Mouse (Mus musculus): ENCODE results near the gene Zfp536. TPM values are rescaled to one million over a fixed set of nuclear protein-coding genes. Genes with fewer than 3 reads are reported as not detected.

The Zfp536 gene
- polyA plus RNA-seq, 1 experiment = 0.81 TPM

DNA sequence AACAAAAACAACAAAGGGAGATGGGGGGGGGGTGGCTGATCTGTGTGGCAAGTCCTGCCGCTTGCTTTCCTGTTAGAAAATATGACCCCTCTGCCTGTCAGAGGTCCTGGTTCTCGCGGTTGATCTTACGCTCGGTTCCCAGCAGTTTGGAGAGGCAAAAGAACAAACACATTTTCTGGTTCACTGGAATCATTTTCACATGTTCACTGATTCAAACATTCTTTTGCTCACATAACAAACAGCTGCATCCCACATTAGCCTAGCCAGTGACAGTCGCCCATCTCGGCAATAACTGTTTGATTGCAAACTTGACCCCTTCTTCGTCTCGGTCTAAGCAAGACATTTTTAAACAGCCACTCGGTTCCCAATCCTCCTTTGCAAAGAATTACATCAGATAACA, 208.8 kb downstream of the Zfp536 start:
- Histone ChIP-seq H3K4me3 (ENCODE audit: low read depth, low read length) (no peak overlapping the region), H3K27me3 (ENCODE audit: control insufficient read depth, insufficient read depth, low read length) (no peaks in the 10 kb centered on the region), H3K36me3 (ENCODE audit: control insufficient read depth, insufficient read depth, low read length) (no peaks in the 10 kb centered on the region), H3K27ac (ENCODE audit: insufficient read depth, low read depth, low read length) (no peak overlapping the region), H3K4me1 (ENCODE audit: control insufficient read depth, insufficient read depth, insufficient read length, low read length) (0 out of 2 replicates have a peak, but pooled peaks cover 2% of the 10 kb centered on the region)
- WGBS = 60% methylated on average over 10 of the region's 10 CpGs
- TF ChIP-seq POLR2A (IDR thresholded peaks at IDR 0.05; ENCODE audit: low read depth, low read length) = no peak
- no peak for TF ChIP-seq CTCF (IDR thresholded peaks at IDR 0.05; ENCODE audit: extremely low read depth, insufficient read length, insufficient replicate concordance, low read depth, low read length)

DNA sequence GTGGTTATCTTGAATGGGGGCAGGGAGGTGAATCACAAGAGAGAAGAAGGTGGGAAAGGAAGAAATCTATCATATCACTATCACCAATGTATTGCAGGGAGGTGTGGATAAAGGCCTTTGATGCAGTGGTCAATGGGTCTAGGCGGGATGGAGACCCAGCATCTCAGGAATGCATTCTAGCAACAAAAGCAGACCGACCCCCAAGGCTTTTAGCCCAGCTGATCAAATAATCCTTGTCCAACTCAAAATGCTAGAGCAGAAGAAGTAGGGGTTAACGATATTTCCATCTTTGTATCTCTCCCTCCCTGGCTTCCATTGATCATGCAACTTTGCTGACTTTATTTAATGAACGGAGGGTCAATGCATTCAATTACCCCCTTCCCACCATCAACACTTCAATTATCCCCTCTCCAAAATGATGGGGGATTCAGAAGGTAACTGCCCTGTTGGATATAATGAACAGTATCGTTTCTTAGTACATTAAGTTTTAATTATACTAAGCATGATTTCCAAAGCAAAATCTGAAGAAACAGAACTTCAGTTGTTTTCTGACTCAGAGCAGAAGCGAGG, 209.5 kb downstream of the Zfp536 start:
- no peaks in the 10 kb centered on the region for H3K36me3 ChIP-seq (ENCODE audit: control insufficient read depth, insufficient read depth, low read length)
- no peak overlapping the region for H3K4me3 ChIP-seq (ENCODE audit: low read depth, low read length)
- 69% methylated on average over 6 of the region's 6 CpGs for WGBS
- H3K27me3 ChIP-seq (ENCODE audit: control insufficient read depth, insufficient read depth, low read length) = no peaks in the 10 kb centered on the region
- H3K4me1 ChIP-seq (ENCODE audit: control insufficient read depth, insufficient read depth, insufficient read length, low read length) = 0 out of 2 replicates have a peak, but pooled peaks cover 2% of the 10 kb centered on the region
- H3K27ac ChIP-seq (ENCODE audit: insufficient read depth, low read depth, low read length) = no peak overlapping the region; the same call in 1 of the 2 replicates
- no peak for TF ChIP-seq CTCF (IDR thresholded peaks at IDR 0.05; ENCODE audit: extremely low read depth, insufficient read length, insufficient replicate concordance, low read depth, low read length)
- TF ChIP-seq POLR2A (IDR thresholded peaks at IDR 0.05; ENCODE audit: low read depth, low read length) = no peak

DNA sequence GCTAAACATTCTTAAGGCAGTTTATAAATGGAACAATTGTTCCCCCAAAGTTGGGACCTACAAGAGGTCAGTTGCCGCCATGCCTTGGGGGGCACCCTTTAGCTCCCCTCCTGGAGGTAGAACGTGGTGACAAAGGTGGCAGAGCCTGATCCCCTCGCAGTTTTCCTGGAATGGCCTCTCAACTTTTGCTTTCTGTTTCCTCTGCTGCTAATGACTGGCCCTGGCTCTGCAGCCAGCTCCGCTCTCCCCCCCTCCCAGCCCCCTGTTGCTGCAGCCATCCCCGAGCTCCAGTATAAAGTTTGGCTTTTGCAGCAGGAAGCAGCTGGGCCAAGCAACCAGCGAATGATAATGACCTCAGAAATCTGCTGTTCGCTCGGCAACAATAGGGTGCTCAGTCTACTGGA, 210.3 kb downstream of the Zfp536 start:
- 13% methylated on average over 8 of the region's 8 CpGs for WGBS

DNA sequence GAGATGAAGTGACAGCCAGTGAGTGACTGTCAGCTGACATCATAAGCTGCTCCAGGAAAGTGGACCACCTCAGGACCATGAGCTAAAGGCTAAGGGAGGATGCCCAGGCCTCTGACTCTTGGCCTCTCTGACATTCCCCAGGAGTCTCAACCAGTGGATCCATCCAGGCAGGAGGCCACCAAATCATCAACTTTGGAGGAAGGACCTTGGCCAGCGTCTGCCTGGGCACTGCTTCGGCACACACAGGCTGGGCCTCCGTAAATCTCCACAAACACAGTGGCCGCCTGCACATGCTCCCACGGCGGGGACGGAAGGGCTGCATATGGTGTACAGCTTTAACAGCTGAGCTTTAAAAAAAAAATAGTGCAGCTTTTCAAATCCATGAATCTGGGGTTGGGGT, 210.9 kb downstream of the Zfp536 start:
- TF ChIP-seq CTCF (IDR thresholded peaks at IDR 0.05; ENCODE audit: extremely low read depth, insufficient read length, insufficient replicate concordance, low read depth, low read length) (no peak), POLR2A (IDR thresholded peaks at IDR 0.05; ENCODE audit: low read depth, low read length) (no peak)
- H3K27me3 ChIP-seq (ENCODE audit: control insufficient read depth, insufficient read depth, low read length) = no peaks in the 10 kb centered on the region
- no peaks in the 10 kb centered on the region for H3K36me3 ChIP-seq (ENCODE audit: control insufficient read depth, insufficient read depth, low read length)
- WGBS = 65% methylated on average over 7 of the region's 7 CpGs
- no peak overlapping the region for H3K27ac ChIP-seq (ENCODE audit: insufficient read depth, low read depth, low read length)
- H3K4me1 ChIP-seq (ENCODE audit: control insufficient read depth, insufficient read depth, insufficient read length, low read length) = 0 out of 2 replicates have a peak, but pooled peaks cover 2% of the 10 kb centered on the region
- H3K4me3 ChIP-seq (ENCODE audit: low read depth, low read length) = no peak overlapping the region

More for the DNA sequence above, 210.3 kb downstream of the Zfp536 start:
- no peaks in the 10 kb centered on the region for H3K27me3 ChIP-seq (ENCODE audit: control insufficient read depth, insufficient read depth, low read length)
- peak overlapping the region; percentile 57 for H3K4me3 ChIP-seq (ENCODE audit: low read depth, low read length)
- H3K4me1 ChIP-seq (ENCODE audit: control insufficient read depth, insufficient read depth, insufficient read length, low read length) = 0 out of 2 replicates have a peak, but pooled peaks cover 2% of the 10 kb centered on the region
- TF ChIP-seq POLR2A (IDR thresholded peaks at IDR 0.05; ENCODE audit: low read depth, low read length) (no peak), CTCF (IDR thresholded peaks at IDR 0.05; ENCODE audit: extremely low read depth, insufficient read length, insufficient replicate concordance, low read depth, low read length) (no peak)
- peak overlapping the region; percentile 64 for H3K27ac ChIP-seq (ENCODE audit: insufficient read depth, low read depth, low read length)
- H3K36me3 ChIP-seq (ENCODE audit: control insufficient read depth, insufficient read depth, low read length) = no peaks in the 10 kb centered on the region

DNA sequence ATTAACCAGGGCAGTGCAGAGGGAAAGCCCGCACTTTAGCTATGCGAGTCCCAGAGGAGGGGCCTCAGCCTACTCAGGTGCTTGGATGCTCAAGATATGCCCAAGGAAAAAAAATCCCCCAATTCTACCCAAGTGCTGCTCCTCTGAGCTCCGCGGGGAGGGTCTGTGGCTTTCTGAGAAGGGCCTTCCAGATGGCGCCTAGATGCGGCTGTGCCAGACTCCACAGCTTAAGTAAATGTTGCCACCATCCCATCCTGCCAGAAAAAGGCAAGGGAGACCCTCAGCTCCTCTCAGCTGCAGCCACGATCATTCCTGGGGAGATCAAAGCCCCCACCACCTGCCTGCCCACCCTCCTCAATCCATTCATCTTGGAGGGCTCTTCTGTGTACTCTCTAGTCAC, 212.9 kb downstream of the Zfp536 start:
- TF ChIP-seq CTCF (IDR thresholded peaks at IDR 0.05; ENCODE audit: extremely low read depth, insufficient read length, insufficient replicate concordance, low read depth, low read length) (no peak), POLR2A (IDR thresholded peaks at IDR 0.05; ENCODE audit: low read depth, low read length) (no peak)
- Histone ChIP-seq H3K4me3 (ENCODE audit: low read depth, low read length) (no peak overlapping the region), H3K27me3 (ENCODE audit: control insufficient read depth, insufficient read depth, low read length) (no peaks in the 10 kb centered on the region), H3K27ac (ENCODE audit: insufficient read depth, low read depth, low read length) (no peak overlapping the region), H3K4me1 (ENCODE audit: control insufficient read depth, insufficient read depth, insufficient read length, low read length) (0 out of 2 replicates have a peak, but pooled peaks cover 2% of the 10 kb centered on the region), H3K36me3 (ENCODE audit: control insufficient read depth, insufficient read depth, low read length) (no peaks in the 10 kb centered on the region)
- WGBS = 87% methylated on average over 7 of the region's 7 CpGs

DNA sequence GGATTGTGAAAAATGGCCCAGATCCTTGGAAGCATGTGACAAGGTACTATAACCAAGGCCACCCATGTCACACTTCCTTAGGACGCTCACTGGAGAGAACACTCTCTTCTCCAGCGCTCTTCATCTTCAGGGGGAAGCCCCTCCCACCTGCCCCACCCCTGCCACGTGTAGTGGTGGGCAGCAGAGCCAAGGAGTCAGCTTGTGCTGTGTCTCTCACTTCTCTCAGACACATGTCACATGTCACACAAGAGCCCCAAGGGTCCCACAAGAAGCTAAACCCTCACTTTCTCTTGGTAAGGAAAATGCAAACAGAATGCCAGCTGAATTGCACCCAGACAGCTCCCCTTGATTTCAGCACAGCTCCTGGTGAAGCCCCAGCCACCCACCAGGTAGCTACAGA, 213.6 kb downstream of the Zfp536 start:
- no peak for TF ChIP-seq POLR2A (IDR thresholded peaks at IDR 0.05; ENCODE audit: low read depth, low read length)
- TF ChIP-seq CTCF (IDR thresholded peaks at IDR 0.05; ENCODE audit: extremely low read depth, insufficient read length, insufficient replicate concordance, low read depth, low read length) = no peak
- WGBS = 44% methylated on average over 3 of the region's 3 CpGs

DNA sequence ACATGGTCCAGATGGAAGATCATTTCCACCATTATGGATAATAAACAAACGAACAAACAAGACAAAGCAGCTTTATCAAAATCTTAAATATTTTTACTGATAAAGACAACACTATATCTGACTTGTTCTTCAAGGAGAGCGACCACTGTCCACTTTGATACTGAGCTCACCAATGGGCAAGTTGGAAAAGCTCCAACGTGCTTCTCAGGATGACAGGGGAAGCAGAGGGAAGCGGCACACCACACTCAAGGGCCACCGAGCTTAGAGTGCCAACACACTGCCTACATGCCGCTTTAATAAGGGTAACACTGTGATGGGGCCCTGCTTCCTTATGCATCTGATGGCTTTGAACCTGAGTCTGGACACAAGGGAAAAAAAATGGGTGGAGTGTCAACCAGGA, 214.1 kb downstream of the Zfp536 start:
- Histone ChIP-seq H3K4me1 (ENCODE audit: control insufficient read depth, insufficient read depth, insufficient read length, low read length) (0 out of 2 replicates have a peak, but pooled peaks cover 2% of the 10 kb centered on the region), H3K36me3 (ENCODE audit: control insufficient read depth, insufficient read depth, low read length) (no peaks in the 10 kb centered on the region), H3K4me3 (ENCODE audit: low read depth, low read length) (no peak overlapping the region), H3K27me3 (ENCODE audit: control insufficient read depth, insufficient read depth, low read length) (no peaks in the 10 kb centered on the region), H3K27ac (ENCODE audit: insufficient read depth, low read depth, low read length) (no peak overlapping the region)
- TF ChIP-seq CTCF (IDR thresholded peaks at IDR 0.05; ENCODE audit: extremely low read depth, insufficient read length, insufficient replicate concordance, low read depth, low read length) (no peak), POLR2A (IDR thresholded peaks at IDR 0.05; ENCODE audit: low read depth, low read length) (no peak)
- 84% methylated on average over 6 of the region's 6 CpGs for WGBS

More for the DNA sequence above, 213.6 kb downstream of the Zfp536 start:
- Histone ChIP-seq H3K4me3 (ENCODE audit: low read depth, low read length) (no peak overlapping the region), H3K4me1 (ENCODE audit: control insufficient read depth, insufficient read depth, insufficient read length, low read length) (0 out of 2 replicates have a peak, but pooled peaks cover 2% of the 10 kb centered on the region), H3K36me3 (ENCODE audit: control insufficient read depth, insufficient read depth, low read length) (no peaks in the 10 kb centered on the region), H3K27me3 (ENCODE audit: control insufficient read depth, insufficient read depth, low read length) (no peaks in the 10 kb centered on the region), H3K27ac (ENCODE audit: insufficient read depth, low read depth, low read length) (no peak overlapping the region)
